Mouse (Mus musculus) heart, postnatal 0 days (tissue): ENCODE results near the gene Cyfip2.

ENCODE experiments used
- CTCF ChIP-seq: IDR thresholded peaks from 2 replicates; pipeline ENCODE4 v1.5.1; 2016; ENCODE audit warnings: antibody characterized with exemption, control low read depth, low read depth
- EP300 ChIP-seq: IDR thresholded peaks from 2 replicates; pipeline ENCODE4 v1.6.1; 2016; ENCODE audit warnings: antibody characterized with exemption, low read depth

- TF ChIP-seq CTCF, result no peak
- TF ChIP-seq EP300, result no peak
These were observed 8.9 kb upstream of the Cyfip2 start for GRCm38 (mm10) chr11:46321559-46321958.
